Mouse (Mus musculus) lung, embryonic 15.5 days (tissue): ENCODE results near the gene Prx. TPM values are rescaled to one million over a fixed set of nuclear protein-coding genes. Genes with fewer than 3 reads are reported as not detected.
"Not testable (repeated sequence)": the region's sequence is repeated elsewhere in the genome, so short reads cannot be mapped to it uniquely, and the experiment has no call there.

ENCODE experiments used
- ATAC-seq: fragments of 200-750 bp; cut with Nextera tagmentation; 2 replicates; pipeline ENCODE4 v1.8.0; 2017; ENCODE audit warnings: moderate number of reproducible peaks, borderline replicate concordance; ENCODE audit not compliant: low FRiP score, low TSS enrichment; ENCODE audit errors: extremely low read depth
- H3K27ac ChIP-seq: fragments of 300-500 bp; sonication (generic); 2 replicates; pipeline ENCODE4 v1.5.1; 2015; ENCODE audit warnings: moderate library complexity, mild to moderate bottlenecking, inconsistent platforms
- H3K27me3 ChIP-seq: fragments of 300-500 bp; sonication (generic); 2 replicates; pipeline ENCODE4 v1.6.1; 2015; ENCODE audit warnings: inconsistent platforms
- H3K36me3 ChIP-seq: fragments of 300-500 bp; sonication (generic); 2 replicates; pipeline ENCODE4 v1.6.1; 2015; ENCODE audit warnings: inconsistent platforms
- H3K4me1 ChIP-seq: fragments of 300-500 bp; sonication (generic); 2 replicates; pipeline ENCODE4 v1.6.1; 2015; ENCODE audit warnings: inconsistent platforms
- H3K4me2 ChIP-seq: fragments of 300-500 bp; sonication (generic); 2 replicates; pipeline ENCODE4 v1.6.1; 2015; ENCODE audit warnings: inconsistent platforms, mild to moderate bottlenecking, moderate library complexity
- H3K4me3 ChIP-seq: fragments of 300-500 bp; sonication (generic); 2 replicates; pipeline ENCODE4 v1.5.1; 2015; ENCODE audit warnings: mild to moderate bottlenecking, inconsistent platforms
- H3K9ac ChIP-seq: fragments of 300-500 bp; sonication (generic); 2 replicates; pipeline ENCODE4 v1.6.1; 2015; ENCODE audit warnings: inconsistent platforms
- H3K9me3 ChIP-seq: fragments of 300-500 bp; sonication (generic); 2 replicates; pipeline ENCODE4 v1.6.1; 2016; ENCODE audit warnings: inconsistent platforms
- WGBS: fragments of 180-500 bp; shearing (Covaris S2); methylation state at CpG from one replicate; pipeline ENCODE4 v1.1.7; 2015; 5-methylcytosine and 5-hydroxymethylcytosine counted together
- polyA plus RNA-seq: library from polyadenylated mRNA; unstranded; fragments of >200 nt; fragmentation: Nextera tagmentation; extraction: Ambion mirVana; gene quantifications from 2 replicates; pipeline ENCODE4 v1.2.1, GENCODE M21; 2015

Prx gene
- polyA plus RNA-seq, 1 experiment from 2014 or later, result 8.7 TPM

DNA sequence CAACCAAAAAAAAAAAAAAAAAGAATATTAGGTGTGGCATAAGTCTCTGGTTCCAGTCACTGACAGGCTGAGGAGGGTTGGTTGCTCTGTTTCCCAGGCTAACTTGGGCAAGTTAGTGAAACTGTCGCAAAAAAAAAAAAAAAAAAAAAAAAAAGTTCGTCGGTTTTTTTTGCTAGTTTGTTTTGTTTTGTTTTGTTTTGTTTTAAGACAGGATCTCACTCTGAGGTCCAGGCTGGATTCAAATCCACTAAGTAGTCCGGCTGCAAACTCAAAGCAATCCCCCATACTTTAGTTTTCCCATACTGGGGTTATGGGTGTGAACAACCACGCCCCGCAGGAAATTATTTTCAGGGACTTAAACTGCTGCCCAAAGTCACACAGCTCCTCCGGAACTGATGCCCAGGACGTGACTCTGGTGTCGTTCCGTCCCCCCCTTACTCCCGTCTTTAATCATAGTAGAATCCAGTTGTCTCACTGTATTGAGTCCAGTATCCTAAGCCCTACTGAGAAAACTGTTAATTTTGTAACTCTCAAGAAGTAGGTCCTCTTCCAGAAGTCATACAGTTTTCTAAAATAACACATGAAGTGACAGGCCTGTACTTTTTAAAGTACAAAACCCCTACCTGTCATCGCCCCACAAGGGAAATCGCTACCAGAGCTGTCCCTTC lies 12.9 kb upstream of the Prx start:
- ATAC-seq, result no peak
- Histone ChIP-seq H3K4me3 (peak overlapping the region; percentile 57), H3K4me1 (peaks cover 50% of the 10 kb centered on the region), H3K27ac (peak overlapping the region; percentile 98), H3K9ac (peak overlapping the region; percentile 70), H3K4me2 (peak overlapping the region; percentile 80), H3K36me3 (0 out of 2 replicates have a peak, but pooled peaks cover 11% of the 10 kb centered on the region), H3K27me3 (no peaks in the 10 kb centered on the region), H3K9me3 (no peaks in the 10 kb centered on the region)
- WGBS, result 4% methylated on average over 13 of the region's 13 CpGs

DNA sequence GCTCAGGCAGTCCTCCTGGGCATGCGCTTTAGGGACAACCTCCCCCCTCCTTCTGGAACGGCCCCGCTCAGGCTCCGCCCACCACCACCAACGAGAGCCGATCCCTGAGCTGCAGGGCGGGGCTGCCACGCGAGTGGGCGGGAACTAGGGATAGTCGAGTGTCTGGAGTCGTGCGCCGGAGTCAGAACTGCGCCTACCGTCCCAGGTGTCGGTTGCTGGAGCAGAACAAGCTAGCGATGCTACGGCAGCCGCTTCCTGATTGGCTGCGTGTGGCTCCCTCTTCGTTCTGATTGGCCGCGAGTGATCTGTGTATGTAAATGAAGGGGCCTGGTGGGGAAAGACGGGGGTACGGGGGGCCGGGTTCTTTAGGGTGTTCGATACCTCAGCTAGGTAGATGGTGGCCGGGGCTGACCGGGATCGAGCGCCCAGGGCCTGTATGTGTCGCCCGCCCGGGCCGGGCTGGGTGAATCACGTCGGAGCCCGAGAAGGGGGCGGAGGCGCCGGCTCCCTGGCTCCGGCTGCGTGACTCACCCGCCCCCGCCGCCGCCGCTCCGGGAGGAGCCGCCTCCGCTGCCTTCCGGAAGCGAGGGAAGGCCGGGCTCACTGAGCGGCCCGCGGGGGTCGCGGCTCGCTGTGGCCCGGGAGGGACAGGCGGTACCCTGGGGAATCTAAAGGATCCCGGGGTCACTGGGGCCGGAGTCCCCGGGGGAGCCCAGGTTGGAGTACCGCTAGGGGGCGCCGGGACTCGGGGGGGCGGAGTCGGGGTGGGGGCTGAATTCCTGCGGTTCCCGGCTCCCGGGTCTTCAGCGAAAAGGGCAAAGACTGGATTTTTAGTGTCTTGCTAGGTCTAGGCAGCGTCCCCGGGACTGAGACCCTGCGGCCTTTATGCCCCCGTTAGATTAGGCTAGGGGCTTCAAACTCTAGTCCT lies 12.1 kb upstream of the Prx start, which contains the start of gene Sertad1:
Gene Sertad1 (plus strand): TSS at position 141 of the 928 bp plus-strand sequence.
- Histone ChIP-seq H3K27ac (peak within 1 kb of the TSS; percentile 98), H3K4me3 (peak within 1 kb of the TSS; percentile 57), H3K27me3 (no peaks in the 10 kb centered on the region), H3K9ac (peak within 1 kb of the TSS; percentile 70), H3K36me3 (0 out of 2 replicates have a peak, but pooled peaks cover 11% of the 10 kb centered on the region), H3K9me3 (no peaks in the 10 kb centered on the region), H3K4me2 (peak within 1 kb of the TSS; percentile 80), H3K4me1 (peaks cover 50% of the 10 kb centered on the region)
- ATAC-seq, result peak; percentile 91
- 1% methylated on average over 73 of the region's 80 CpGs for WGBS

DNA sequence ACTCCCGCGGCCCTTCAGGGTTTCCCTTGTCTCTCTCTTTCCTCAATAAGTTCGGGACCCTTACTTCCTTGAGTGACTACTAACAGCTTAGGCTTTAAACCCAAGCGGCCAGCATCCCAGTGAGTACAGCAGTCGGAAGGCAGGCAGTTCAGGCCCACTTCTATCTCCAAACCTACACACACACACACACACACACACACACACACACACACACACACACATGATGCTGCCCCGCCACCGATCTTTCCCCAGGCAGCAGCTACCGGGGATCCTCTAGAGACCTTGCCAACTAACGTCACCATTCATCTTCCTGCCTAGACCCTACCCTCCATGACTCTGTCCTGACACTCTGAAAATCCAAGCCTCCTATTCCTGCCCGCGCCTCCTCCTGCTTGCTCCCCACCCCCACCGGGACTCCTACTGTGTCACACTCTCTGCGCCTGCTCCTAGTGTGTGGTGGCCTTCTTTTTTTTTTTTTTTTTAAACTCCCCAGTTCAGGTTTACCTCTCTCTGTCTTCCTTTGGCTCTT lies 11.3 kb upstream of the Prx start:
- ATAC-seq, result no peak
- 2% methylated on average over 13 of the region's 13 CpGs for WGBS
- Histone ChIP-seq H3K9ac (peak overlapping the region; percentile 70), H3K9me3 (no peaks in the 10 kb centered on the region), H3K4me3 (peak overlapping the region; percentile 57), H3K27ac (peak overlapping the region; percentile 98), H3K36me3 (0 out of 2 replicates have a peak, but pooled peaks cover 11% of the 10 kb centered on the region), H3K4me2 (peak overlapping the region; percentile 80), H3K4me1 (peaks cover 55% of the 10 kb centered on the region), H3K27me3 (no peaks in the 10 kb centered on the region)

DNA sequence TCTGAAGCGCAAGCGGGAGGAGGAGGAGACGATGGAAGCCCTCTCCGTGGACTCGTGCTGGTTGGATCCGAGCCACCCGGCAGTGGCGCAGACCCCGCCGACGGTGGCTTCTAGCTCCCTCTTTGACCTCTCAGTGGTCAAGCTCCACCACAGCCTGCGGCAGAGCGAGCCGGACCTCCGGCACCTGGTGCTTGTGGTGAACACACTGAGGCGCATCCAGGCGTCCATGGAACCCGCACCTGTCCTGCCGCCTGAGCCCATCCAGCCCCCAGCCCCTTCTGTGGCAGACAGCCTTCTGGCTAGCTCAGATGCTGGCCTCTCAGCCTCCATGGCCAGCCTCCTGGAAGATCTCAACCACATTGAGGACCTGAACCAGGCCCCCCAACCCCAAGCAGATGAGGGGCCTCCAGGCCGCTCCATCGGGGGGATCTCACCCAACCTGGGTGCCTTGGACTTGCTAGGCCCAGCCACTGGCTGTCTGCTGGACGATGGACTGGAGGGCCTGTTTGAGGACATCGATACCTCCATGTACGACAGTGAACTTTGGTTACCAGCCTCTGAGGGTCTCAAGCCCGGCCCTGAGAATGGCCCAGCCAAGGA lies 9.8 kb upstream of the Prx start:
- H3K4me1 ChIP-seq, result peaks cover 55% of the 10 kb centered on the region
- 90% methylated on average over 25 of the region's 25 CpGs for WGBS
- no peak overlapping the region; the same call in 1 of the 2 replicates for H3K9ac ChIP-seq
- no peaks in the 10 kb centered on the region for H3K27me3 ChIP-seq
- ATAC-seq, result no peak
- H3K4me2 ChIP-seq, result no peak overlapping the region; the same call in 1 of the 2 replicates
- 0 out of 2 replicates have a peak, but pooled peaks cover 11% of the 10 kb centered on the region for H3K36me3 ChIP-seq
- peak overlapping the region; percentile 97 for H3K27ac ChIP-seq
- no peaks in the 10 kb centered on the region for H3K9me3 ChIP-seq
- no peak overlapping the region for H3K4me3 ChIP-seq

DNA sequence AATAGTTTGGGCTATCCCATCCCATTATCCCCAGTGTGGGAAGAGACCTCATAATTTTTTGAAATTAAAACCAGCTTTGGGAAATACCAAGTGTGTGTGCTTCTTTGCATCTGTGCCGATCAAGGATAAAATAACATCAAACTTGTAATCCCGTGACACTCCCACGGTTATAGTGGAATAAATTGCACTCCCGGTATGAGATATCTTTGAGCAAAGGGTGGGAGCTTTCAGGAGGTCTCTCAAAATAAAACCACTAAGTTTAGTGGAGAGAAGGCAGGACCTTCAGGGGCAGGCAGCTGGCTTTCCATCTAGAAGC lies 8.9 kb upstream of the Prx start:
- H3K27ac ChIP-seq, result peak overlapping the region; percentile 97
- peaks cover 55% of the 10 kb centered on the region for H3K4me1 ChIP-seq
- no peak for ATAC-seq
- H3K4me3 ChIP-seq, result peak overlapping the region; percentile 34
- H3K36me3 ChIP-seq, result 0 out of 2 replicates have a peak, but pooled peaks cover 11% of the 10 kb centered on the region
- H3K27me3 ChIP-seq, result no peaks in the 10 kb centered on the region
- no peaks in the 10 kb centered on the region for H3K9me3 ChIP-seq
- H3K4me2 ChIP-seq, result peak overlapping the region; percentile 58
- WGBS, result 24% methylated on average over 4 of the region's 4 CpGs
- peak overlapping the region; percentile 36 for H3K9ac ChIP-seq

DNA sequence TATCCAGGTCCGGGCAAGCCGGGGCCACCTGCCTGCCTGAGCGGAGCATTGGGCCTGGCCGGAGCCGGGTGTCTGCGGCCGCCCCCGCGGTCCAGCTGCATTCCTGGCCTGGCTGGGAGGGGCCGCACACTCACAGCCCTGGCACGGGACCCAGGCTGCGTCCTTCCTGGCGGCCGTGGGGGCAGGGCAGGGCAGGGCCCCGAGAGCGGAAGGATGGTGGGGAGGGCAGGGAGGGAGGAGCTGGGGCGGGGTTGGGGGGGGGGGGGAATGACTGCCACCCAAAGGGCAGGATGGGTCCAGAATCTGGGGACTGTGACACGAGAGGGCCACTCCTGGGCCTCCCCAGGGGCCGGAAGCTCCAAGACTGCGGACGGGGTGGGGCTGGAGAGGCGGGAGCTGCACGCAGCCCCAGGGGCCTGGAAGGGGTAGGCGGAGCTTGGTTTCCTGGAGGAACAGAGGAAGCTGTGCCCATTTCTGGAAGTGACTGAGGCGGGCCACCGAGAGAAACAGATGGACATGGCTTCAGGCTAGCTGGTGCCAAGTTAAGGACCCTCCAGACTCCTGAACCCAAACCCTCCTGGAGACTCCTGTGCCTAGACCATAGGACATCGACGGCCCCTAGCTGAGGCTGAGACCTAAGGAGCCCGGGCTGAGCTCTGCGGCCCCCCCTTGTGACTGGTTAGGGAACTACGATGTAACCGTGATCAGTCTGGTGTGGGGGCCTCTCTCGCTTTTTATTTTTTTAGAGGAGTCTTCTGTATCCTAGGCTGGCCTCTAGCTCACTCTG lies 8.4 kb upstream of the Prx start:
- Histone ChIP-seq H3K4me2 (peak overlapping the region; percentile 58), H3K9me3 (no peaks in the 10 kb centered on the region), H3K27ac (peak overlapping the region; percentile 97), H3K27me3 (no peaks in the 10 kb centered on the region), H3K36me3 (0 out of 2 replicates have a peak, but pooled peaks cover 11% of the 10 kb centered on the region), H3K4me3 (peak overlapping the region; percentile 34), H3K9ac (peak overlapping the region; percentile 36), H3K4me1 (peaks cover 50% of the 10 kb centered on the region)
- peak; percentile 86 for ATAC-seq
- 0% methylated on average over 33 of the region's 33 CpGs for WGBS

DNA sequence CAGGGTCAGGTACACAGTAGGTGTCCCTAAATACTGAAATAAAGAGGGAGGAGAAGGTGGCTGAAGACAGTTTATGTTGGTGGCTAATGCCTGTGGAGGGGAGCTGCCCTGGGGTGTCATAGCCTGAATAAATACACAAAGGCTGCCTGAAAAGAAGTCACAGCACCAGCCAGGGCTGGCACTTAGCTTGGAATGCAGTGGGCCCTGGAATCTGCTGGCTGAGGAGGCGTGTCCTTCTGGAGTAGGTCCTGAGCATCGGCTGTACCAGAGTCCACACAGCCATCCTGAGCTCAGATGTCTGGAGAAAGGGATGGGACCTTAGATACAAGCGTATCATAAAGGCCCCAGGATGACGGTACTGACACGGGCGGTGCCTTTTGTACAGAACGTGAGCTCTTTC lies 7.3 kb upstream of the Prx start:
- Histone ChIP-seq H3K27me3 (no peaks in the 10 kb centered on the region), H3K4me1 (peaks cover 47% of the 10 kb centered on the region), H3K9me3 (no peaks in the 10 kb centered on the region), H3K9ac (no peak overlapping the region), H3K27ac (peak overlapping the region; percentile 97), H3K4me3 (no peak overlapping the region), H3K4me2 (no peak overlapping the region), H3K36me3 (0 out of 2 replicates have a peak, but pooled peaks cover 11% of the 10 kb centered on the region)
- ATAC-seq, result no peak
- 51% methylated on average over 7 of the region's 7 CpGs for WGBS

DNA sequence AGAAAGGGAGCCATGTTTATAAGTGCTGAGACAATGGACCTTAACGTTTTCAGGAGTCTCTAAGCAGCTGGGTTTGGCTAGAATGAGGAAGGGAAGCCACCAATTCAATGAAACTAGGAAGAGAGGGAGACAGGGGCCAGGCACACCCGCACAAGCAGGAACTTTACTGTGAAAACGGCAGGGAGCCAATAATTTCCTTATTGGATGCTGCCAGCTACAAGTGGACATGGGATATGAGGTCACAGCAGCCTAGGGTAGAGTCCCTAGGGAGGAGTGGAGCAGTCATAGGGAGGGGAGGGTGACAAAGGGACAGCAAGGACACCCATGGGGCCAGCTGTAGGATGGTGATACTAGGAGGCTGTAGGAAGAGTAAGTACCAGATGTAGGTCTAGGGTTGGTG lies 6.1 kb upstream of the Prx start:
- no peaks in the 10 kb centered on the region for H3K27me3 ChIP-seq
- 62% methylated on average over 3 of the region's 3 CpGs for WGBS
- H3K4me1 ChIP-seq, result peaks cover 47% of the 10 kb centered on the region
- no peaks in the 10 kb centered on the region for H3K9me3 ChIP-seq
- no peak overlapping the region for H3K4me3 ChIP-seq
- peak overlapping the region; percentile 97 for H3K27ac ChIP-seq
- no peak for ATAC-seq
- no peak overlapping the region for H3K4me2 ChIP-seq
- H3K9ac ChIP-seq, result no peak overlapping the region
- 0 out of 2 replicates have a peak, but pooled peaks cover 11% of the 10 kb centered on the region for H3K36me3 ChIP-seq

DNA sequence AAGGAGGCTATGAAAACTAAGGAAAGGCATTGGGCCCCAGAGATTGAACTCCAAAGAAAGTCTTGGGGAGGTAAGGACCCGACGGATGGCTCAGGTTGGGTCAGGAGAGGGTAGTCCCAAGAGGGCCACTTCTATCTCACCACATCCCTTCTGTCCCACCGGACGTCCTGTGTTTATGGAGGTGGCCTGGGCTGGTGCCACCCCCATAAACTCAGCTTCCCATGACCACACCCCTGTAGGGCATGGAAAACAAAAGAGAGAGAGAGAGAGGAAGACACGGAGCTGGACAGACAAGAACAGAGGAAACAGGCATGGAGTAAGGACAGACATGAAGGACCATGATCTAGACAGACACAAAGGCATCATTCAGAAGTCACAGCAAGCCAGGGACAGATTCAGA lies 5.7 kb upstream of the Prx start:
- H3K27ac ChIP-seq, result peak overlapping the region; percentile 97
- WGBS, result 79% methylated on average over 5 of the region's 5 CpGs
- ATAC-seq, result no peak
- H3K4me3 ChIP-seq, result no peak overlapping the region
- H3K9ac ChIP-seq, result no peak overlapping the region
- no peak overlapping the region for H3K4me2 ChIP-seq
- H3K4me1 ChIP-seq, result peaks cover 42% of the 10 kb centered on the region
- no peaks in the 10 kb centered on the region for H3K9me3 ChIP-seq
- 0 out of 2 replicates have a peak, but pooled peaks cover 11% of the 10 kb centered on the region for H3K36me3 ChIP-seq
- H3K27me3 ChIP-seq, result no peaks in the 10 kb centered on the region

DNA sequence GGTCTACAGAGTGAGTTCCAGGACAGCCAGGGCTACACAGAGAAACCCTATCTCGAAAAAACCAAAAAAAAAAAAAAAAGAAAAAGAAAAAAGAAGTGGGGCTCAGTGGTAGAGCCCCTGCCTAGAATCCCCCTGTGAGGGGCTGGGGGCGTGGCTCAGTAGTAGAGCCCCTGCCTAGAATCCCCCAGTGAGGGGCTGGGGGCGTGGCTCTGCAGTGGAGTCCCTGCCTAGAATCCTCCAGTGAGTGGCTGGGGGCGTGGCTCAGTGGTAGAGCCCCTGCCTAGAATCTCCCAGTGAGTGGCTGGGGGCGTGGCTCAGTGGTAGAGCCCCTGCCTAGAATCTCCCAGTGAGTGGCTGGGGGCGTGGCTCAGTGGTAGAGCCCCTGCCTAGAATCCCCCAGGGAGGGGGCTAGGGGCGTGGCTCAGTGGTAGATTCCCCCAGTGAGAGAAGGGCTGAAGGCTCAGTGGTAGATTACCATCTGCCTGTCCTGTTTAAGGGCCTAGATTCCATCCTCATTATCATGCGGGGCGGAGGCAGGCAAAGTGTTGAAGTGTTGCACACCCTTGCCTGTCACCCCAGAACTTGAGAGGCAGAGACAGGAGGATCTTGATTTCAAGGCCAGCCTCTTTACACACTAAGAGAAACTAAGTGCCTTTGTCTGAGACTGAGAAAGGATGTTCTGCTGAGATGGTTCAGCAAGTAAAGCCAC lies 4.3 kb upstream of the Prx start:
- ATAC-seq, H3K36me3 ChIP-seq, H3K4me2 ChIP-seq, H3K9ac ChIP-seq, H3K27ac ChIP-seq, H3K27me3 ChIP-seq, H3K4me3 ChIP-seq, H3K9me3 ChIP-seq: not testable (repeated sequence)
- H3K4me1 ChIP-seq, result peaks cover 29% of the 10 kb centered on the region
- 83% methylated on average over 9 of the region's 9 CpGs for WGBS
